Mouse (Mus musculus) neural tube, embryonic 14.5 days (tissue): ENCODE data around the gene Dhrs2. TPM values are rescaled to one million over a fixed set of nuclear protein-coding genes. Genes with fewer than 3 reads are reported as not detected.

Source experiments
- ATAC-seq: fragments of 200-750 bp; cut with Nextera tagmentation; 2 replicates; pipeline ENCODE4 v1.8.0; 2017; ENCODE audit warnings: low read depth, mild to moderate bottlenecking, moderate TSS enrichment, moderate library complexity
- H3K27ac ChIP-seq: fragments of 300-500 bp; sonication (generic); 2 replicates; pipeline ENCODE4 v1.5.1; 2014; ENCODE audit warnings: low read depth, mild to moderate bottlenecking, control low read depth, low read length, moderate library complexity, mixed read lengths
- H3K27me3 ChIP-seq: fragments of 300-500 bp; sonication (generic); 2 replicates; pipeline ENCODE4 v1.6.1; 2014; ENCODE audit warnings: low read length; ENCODE audit not compliant: control insufficient read depth, insufficient read depth
- H3K36me3 ChIP-seq: fragments of 300-500 bp; sonication (generic); 2 replicates; pipeline ENCODE4 v1.6.1; 2014; ENCODE audit warnings: low read length, mixed read lengths; ENCODE audit not compliant: control insufficient read depth, insufficient read depth
- H3K4me1 ChIP-seq: fragments of 300-500 bp; sonication (generic); 2 replicates; pipeline ENCODE4 v1.6.1; 2014; ENCODE audit warnings: low read length; ENCODE audit not compliant: control insufficient read depth, insufficient read depth
- H3K4me2 ChIP-seq: fragments of 300-500 bp; sonication (generic); 2 replicates; pipeline ENCODE4 v1.6.1; 2014; ENCODE audit warnings: mild to moderate bottlenecking, low read depth, low read length, control low read depth
- H3K4me3 ChIP-seq: fragments of 300-500 bp; sonication (generic); 2 replicates; pipeline ENCODE4 v1.5.1; 2014; ENCODE audit warnings: low read depth, low read length, control low read depth, mixed read lengths
- H3K9ac ChIP-seq: fragments of 300-500 bp; sonication (generic); replicated peaks from 2 replicates; pipeline ENCODE4 v1.6.1; 2014; ENCODE audit warnings: low read depth, mild to moderate bottlenecking, control low read depth, low read length, mixed read lengths
- H3K9me3 ChIP-seq: fragments of 300-500 bp; sonication (generic); 2 replicates; pipeline ENCODE4 v1.6.1; 2016; ENCODE audit warnings: low read length; ENCODE audit not compliant: control insufficient read depth
- WGBS: fragments of 180-500 bp; shearing (Covaris S2); extraction: QIAGEN DNeasy Blood & Tissue Kit; methylation state at CpG from one replicate; pipeline ENCODE4 v1.1.7; 2014; 5-methylcytosine and 5-hydroxymethylcytosine counted together
- polyA plus RNA-seq: library from polyadenylated mRNA; unstranded; fragments of >200 nt; fragmentation: Nextera tagmentation; extraction: Ambion mirVana; gene quantifications from 2 replicates; pipeline ENCODE4 v1.2.1, GENCODE M21; 2014

Dhrs2 gene
- polyA plus RNA-seq, 1 experiment from 2014 or later, result 1.0 TPM

DNA sequence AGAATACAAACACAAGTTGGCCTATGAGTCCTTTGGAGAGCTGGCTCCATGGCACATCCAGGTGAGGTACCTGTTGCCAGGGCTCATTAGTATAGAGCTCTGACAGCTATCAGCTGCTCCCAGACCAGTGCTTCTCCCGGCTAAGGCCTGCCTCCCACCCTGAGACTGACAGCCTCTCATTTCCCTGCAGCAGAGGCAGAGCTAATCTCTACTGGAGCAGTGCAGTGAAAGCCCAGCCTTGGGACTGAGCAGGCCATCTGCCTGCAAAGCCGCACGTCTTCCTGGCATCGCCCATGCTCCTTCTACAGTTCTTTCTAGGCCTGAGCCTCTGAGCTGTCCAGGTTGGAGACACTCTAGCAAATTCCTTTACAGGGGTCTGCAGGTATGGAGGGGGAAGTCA, 51.2 kb downstream of the Dhrs2 start:
- no peaks in the 10 kb centered on the region for H3K27me3 ChIP-seq
- no peak overlapping the region for H3K4me3 ChIP-seq
- no peaks in the 10 kb centered on the region for H3K36me3 ChIP-seq
- no peak overlapping the region for H3K9ac ChIP-seq
- ATAC-seq, result no peak
- no peaks in the 10 kb centered on the region for H3K9me3 ChIP-seq
- WGBS, result 81% methylated on average over 4 of the region's 4 CpGs
- H3K4me2 ChIP-seq, result no peak overlapping the region
- no peak overlapping the region for H3K27ac ChIP-seq
- no peaks in the 10 kb centered on the region for H3K4me1 ChIP-seq

DNA sequence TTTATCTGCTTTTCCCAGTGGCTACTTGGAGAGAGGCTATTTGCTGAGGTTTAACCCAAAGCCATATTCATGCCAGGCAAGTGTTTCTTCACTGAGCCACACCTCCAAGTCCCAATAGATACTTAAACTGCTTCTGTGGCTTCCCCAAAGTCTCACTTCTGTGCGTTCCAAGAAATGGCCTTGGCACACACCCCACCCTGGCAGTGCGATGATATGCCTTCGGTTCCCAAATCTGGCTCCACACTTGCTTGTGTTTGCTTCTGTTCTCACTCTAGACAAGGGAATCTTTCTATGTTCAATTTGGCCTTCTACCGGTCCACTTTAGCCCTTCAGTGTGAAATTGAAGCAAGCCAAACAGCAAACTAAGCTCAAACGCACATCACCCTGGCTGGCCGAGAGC, 53.0 kb downstream of the Dhrs2 start:
- Histone ChIP-seq H3K36me3 (no peaks in the 10 kb centered on the region), H3K27ac (no peak overlapping the region), H3K27me3 (no peaks in the 10 kb centered on the region), H3K9ac (no peak overlapping the region), H3K4me3 (no peak overlapping the region), H3K4me1 (no peaks in the 10 kb centered on the region), H3K9me3 (no peaks in the 10 kb centered on the region), H3K4me2 (no peak overlapping the region)
- no peak for ATAC-seq
- 91% methylated on average over 6 of the region's 6 CpGs for WGBS

DNA sequence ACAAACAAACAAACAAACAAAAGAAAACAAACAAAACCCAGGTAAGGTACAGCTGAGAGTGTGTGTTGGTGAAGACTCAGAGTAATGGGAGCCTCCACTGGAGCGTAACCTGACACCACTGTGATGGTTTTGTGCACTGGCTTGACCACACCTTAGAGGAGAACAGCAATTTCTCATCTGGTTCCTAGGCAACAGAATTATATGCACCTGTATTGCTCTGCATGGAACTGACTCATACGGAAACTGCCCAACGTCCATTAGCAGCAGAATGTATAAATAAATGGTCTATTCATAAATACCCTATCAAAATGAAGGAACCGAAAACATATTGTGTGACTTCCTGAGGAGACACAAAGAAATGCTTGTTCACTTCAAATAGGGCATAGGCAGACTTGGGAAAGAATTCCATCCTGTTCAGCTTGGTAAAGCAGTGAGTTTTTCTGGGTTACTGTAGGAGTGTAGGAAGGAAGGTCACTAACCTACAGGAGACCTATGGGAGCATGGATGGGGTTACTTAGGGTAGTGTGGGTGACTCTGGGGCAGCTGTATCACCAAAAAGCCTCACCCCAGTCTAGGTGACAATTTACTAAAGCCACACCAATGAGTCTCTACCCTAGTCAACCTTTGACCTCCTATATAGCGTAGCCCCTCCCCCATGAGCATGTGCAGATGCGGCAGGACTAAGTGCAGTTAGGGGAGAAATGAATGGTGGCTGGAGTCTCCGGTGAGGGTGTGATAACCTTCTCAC, 57.7 kb downstream of the Dhrs2 start:
- Histone ChIP-seq H3K27ac (no peak overlapping the region), H3K9me3 (no peaks in the 10 kb centered on the region), H3K9ac (no peak overlapping the region), H3K4me3 (no peak overlapping the region), H3K27me3 (no peaks in the 10 kb centered on the region), H3K4me2 (no peak overlapping the region), H3K4me1 (no peaks in the 10 kb centered on the region), H3K36me3 (no peaks in the 10 kb centered on the region)
- no peak for ATAC-seq
- WGBS, result 83% methylated on average over 7 of the region's 7 CpGs

Other genes with a start within 250 kb of the Dhrs2 start
- gene Gm17428, start 245.1 kb upstream of the Dhrs2 start, polyA plus RNA-seq, result not detected in 2 replicates
- gene Myh7, start 227.4 kb upstream of the Dhrs2 start, polyA plus RNA-seq, result 4.5 and 4.8 TPM in 2 replicates
- gene Ngdn, start 206.6 kb upstream of the Dhrs2 start, polyA plus RNA-seq, result 44.9 and 50.9 TPM in 2 replicates
- gene Zfhx2, start 129.7 kb upstream of the Dhrs2 start, polyA plus RNA-seq, result 23.9 and 27.3 TPM in 2 replicates
- 29.3 and 32.0 TPM in 2 replicates for gene Thtpa, start 127.2 kb upstream of the Dhrs2 start, polyA plus RNA-seq
- 5.4 and 7.0 TPM in 2 replicates for gene Ap1g2, start 115.4 kb upstream of the Dhrs2 start, polyA plus RNA-seq
- gene Jph4, start 105.1 kb upstream of the Dhrs2 start, polyA plus RNA-seq, result 36.2 and 41.3 TPM in 2 replicates